Mouse (Mus musculus): ENCODE results near the gene 4930480E11Rik. TPM values are rescaled to one million over a fixed set of nuclear protein-coding genes. Genes with fewer than 3 reads are reported as not detected.

The 4930480E11Rik gene
- not detected in 2 replicates for polyA plus RNA-seq (2012; rRNA removed)

GRCm38 (mm10) chrX:78369343-78369742 is at the start of gene 4930480E11Rik:
Gene 4930480E11Rik (plus strand): TSS chrX:78369643.

Other genes starting within 250 kb of the 4930480E11Rik start
- gene Gm5938, start 244.2 kb upstream of the 4930480E11Rik start, polyA plus RNA-seq (2012; rRNA removed): not detected in 2 replicates
- gene Obp1b, start 182.9 kb upstream of the 4930480E11Rik start, polyA plus RNA-seq (2012; rRNA removed): not detected in 2 replicates
- not detected in 2 replicates for gene Gm14743, start 123.7 kb upstream of the 4930480E11Rik start, polyA plus RNA-seq (2012; rRNA removed)
- 1.6 and 1.7 TPM in 2 replicates for gene Prrg1, start 214.3 kb downstream of the 4930480E11Rik start, polyA plus RNA-seq (2012; rRNA removed)

Data from liver, embryonic 18 days (tissue).